Mouse (Mus musculus) myocyte (in vitro differentiated cells): Measurements from ENCODE around the gene Dmrt1.

ENCODE experiments used
- CEBPB ChIP-seq: IDR thresholded peaks from 2 replicates; pipeline ENCODE4 v1.6.1; 2011; ENCODE audit warnings: mild to moderate bottlenecking, moderate library complexity; ENCODE audit not compliant: poor library complexity, insufficient read depth, severe bottlenecking
- E2F4 ChIP-seq: IDR thresholded peaks from one replicate; pipeline ENCODE4 v1.6.1; 2011; ENCODE audit warnings: mild to moderate bottlenecking, control low read depth, moderate library complexity; ENCODE audit not compliant: insufficient read depth
- MYOG ChIP-seq, 3 experiments: IDR thresholded peaks; one replicate each; pipeline ENCODE4 v1.6.1; 2011; ENCODE audit warnings: control low read depth in 2 of 3, low read depth in 2 of 3, mild to moderate bottlenecking in 2 of 3; ENCODE audit not compliant: insufficient read length in 2 of 3, control insufficient read depth in 1 of 3, insufficient read depth in 1 of 3
- POLR2A ChIP-seq: IDR thresholded peaks from one replicate; pipeline ENCODE4 v1.6.1; 2011; ENCODE audit warnings: low read depth, mild to moderate bottlenecking, control low read depth, moderate library complexity; ENCODE audit not compliant: insufficient read length
- POLR2AphosphoS2 ChIP-seq: IDR thresholded peaks from one replicate; pipeline ENCODE4 v1.6.1; 2011; ENCODE audit warnings: low read depth, control low read depth; ENCODE audit not compliant: insufficient read length
- REST ChIP-seq: IDR thresholded peaks from one replicate; pipeline ENCODE4 v1.6.1; 2011; ENCODE audit warnings: mild to moderate bottlenecking, control low read depth, moderate library complexity; ENCODE audit not compliant: insufficient read depth, insufficient read length
- SRF ChIP-seq: IDR thresholded peaks from one replicate; pipeline ENCODE4 v1.6.1; 2011; ENCODE audit warnings: low read depth; ENCODE audit not compliant: control insufficient read depth, insufficient read length
- TCF12 ChIP-seq: IDR thresholded peaks from one replicate; pipeline ENCODE4 v1.6.1; 2011; ENCODE audit warnings: mild to moderate bottlenecking, control low read depth; ENCODE audit not compliant: poor library complexity, insufficient read depth, severe bottlenecking
- USF1 ChIP-seq: IDR thresholded peaks from one replicate; pipeline ENCODE4 v1.6.1; 2011; ENCODE audit warnings: low read depth, mild to moderate bottlenecking, control low read depth, moderate library complexity

DNA sequence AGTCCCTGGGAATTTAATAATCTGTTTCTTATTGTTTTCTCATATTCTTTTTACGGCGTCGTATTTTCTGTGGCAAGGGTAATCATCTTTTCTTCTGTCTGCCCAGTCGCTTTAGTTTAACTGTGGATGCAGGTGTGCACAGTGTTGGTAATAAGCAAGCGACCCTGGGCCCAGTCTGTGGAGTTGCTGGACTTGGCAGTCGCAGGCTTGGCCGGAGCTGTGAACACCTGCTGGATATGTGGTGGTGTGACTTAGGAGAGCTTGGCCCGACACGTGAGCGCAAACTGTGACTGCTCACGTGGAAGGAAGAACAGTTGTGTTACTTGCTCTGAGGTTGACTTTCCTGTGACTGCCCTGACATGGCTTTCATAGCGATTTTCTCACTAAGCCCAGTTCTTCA is 24.3 kb downstream of the Dmrt1 start:
- TF ChIP-seq CEBPB (no peak), TCF12 (no peak), SRF (no peak), E2F4 (no peak), POLR2AphosphoS2 (no peak), MYOG (IDR thresholded peaks at IDR 0.05; ENCODE audit: control insufficient read depth in 1 of 3, insufficient read depth in 1 of 3, insufficient read length in 2 of 3, low read depth in 2 of 3) (no peak), POLR2A (no peak), REST (no peak), USF1 (no peak)
